Mouse (Mus musculus) small intestine, adult 2 months (tissue): ENCODE data around the gene Klhl13.

ENCODE experiments used
- CTCF ChIP-seq: fragments of 200-500 bp; IDR thresholded peaks from 2 replicates; pipeline ENCODE4 v1.5.1; 2012; ENCODE audit warnings: low read depth, mild to moderate bottlenecking, control low read depth, inconsistent platforms, low read length, moderate library complexity, mixed read lengths; ENCODE audit not compliant: insufficient replicate concordance, insufficient read length; ENCODE audit errors: extremely low read depth
- POLR2A ChIP-seq: fragments of 200-500 bp; IDR thresholded peaks from 2 replicates; pipeline ENCODE4 v1.6.1; 2012; ENCODE audit warnings: low read depth, mild to moderate bottlenecking, control low read depth, inconsistent platforms, low read length, moderate library complexity

DNA sequence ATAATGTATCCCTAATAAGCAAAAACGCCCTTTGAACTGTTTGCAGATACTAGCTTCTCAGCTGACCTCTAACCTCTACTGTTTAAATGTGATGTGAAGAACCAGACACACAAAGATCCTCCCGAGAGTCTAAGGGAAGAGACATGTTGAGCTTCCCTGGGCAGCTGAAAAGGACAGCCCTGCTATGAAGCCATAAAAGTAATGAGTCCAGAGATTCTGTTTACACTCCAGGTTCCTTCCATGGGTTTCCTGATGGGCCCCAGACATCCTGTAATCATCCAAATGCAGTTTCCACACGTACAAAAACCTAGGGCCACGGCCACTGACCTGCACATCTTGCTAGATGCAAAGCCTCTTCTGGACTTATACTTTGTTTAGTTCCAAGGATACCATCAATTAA, 23.8 kb upstream of the Klhl13 start:
- TF ChIP-seq CTCF = no peak
- no peak for TF ChIP-seq POLR2A
